In the genomic region with DNA sequence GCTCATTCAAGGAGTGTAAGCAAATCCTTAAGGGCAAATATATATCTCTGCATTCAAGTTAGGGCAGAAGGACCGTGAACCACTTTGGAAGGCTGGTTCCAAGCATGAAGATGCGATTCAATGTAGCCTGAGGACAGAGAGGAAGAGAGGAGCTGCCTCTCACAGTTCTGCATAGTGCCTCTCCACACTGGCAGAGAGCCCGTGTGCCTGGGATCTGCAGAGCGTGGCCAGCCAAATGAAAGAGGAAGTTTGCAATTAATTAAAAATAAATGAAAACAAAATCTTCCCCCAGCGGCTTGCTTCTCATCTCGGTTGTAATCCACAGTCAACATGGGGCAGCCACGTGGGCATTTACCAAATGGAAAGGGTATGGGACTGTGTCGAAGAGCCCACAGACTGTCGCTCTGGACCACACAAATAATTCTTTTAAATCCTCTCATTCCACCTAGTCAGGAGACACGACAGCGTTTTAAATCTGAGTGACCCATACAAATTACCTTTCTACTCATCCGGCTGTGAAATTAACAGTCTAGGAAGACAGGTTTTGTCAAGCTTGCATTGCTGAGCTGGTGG, we compare ENCODE assay signal across 15 mouse cellular contexts.
DNase-seq lines count a peak whose midpoint lies in the region; ATAC-seq and TF ChIP-seq lines count a peak whose summit lies in the region.
"Had no signal": no experiment of that assay in that cellular context is flagged by ENCODE, and none has a peak within 500 bp of the region (broad histone marks: within the 10 kb centered on the region; RNA-seq: fewer than 3 reads in every experiment).

No protein-coding gene starts in this region.

- no peak for ATAC-seq in forebrain, embryonic 14.5 days
- ATAC-seq in forebrain, embryonic 12.5 days (ENCODE audit: low FRiP score) = no peak
- ATAC-seq in lung, embryonic 15.5 days (ENCODE audit: borderline replicate concordance, extremely low read depth, low FRiP score, low TSS enrichment) = peak; percentile 62; the same call in 1 of the 2 replicates
- peak; percentile 58; the same call in 1 of the 2 replicates for ATAC-seq in midbrain, embryonic 15.5 days (replicated peaks)
- ATAC-seq: forebrain, embryonic 15.5 days had no signal

- DNase-seq in forebrain, embryonic 14.5 days (ENCODE audit: low spot score) = peak; percentile 13
- DNase-seq in lung, postnatal 25 days (ENCODE audit: low spot score) = no peak
- peak; percentile 45 for DNase-seq in brain, embryonic 14.5 days (ENCODE audit: low read depth)
- no peak for DNase-seq in urinary bladder, adult 18-20 months (ENCODE audit: low spot score in 2 of 2)
- DNase-seq in embryo, embryonic 10.5 days (ENCODE audit: low spot score) = no peak
- DNase-seq: adrenal gland, postnatal 14 days; cerebellum, postnatal 36 days; heart, postnatal 14 days; layer of hippocampus, postnatal 36 days; thymus, postnatal 4 days had no signal

- no peaks in the 10 kb centered on the region for H3K36me3 ChIP-seq in forebrain, embryonic 14.5 days (ENCODE audit: control insufficient read depth, insufficient read depth, low read length)
- H3K36me3 ChIP-seq in forebrain, embryonic 12.5 days (replicated peaks) = no peaks in the 10 kb centered on the region
- no peaks in the 10 kb centered on the region for H3K36me3 ChIP-seq in lung, embryonic 15.5 days
- no peaks in the 10 kb centered on the region for H3K36me3 ChIP-seq in midbrain, embryonic 15.5 days (replicated peaks)
- H3K36me3 ChIP-seq: forebrain, embryonic 15.5 days had no signal

- H3K27ac ChIP-seq in forebrain, embryonic 14.5 days (ENCODE audit: low read depth, low read length) = no peak overlapping the region
- no peak overlapping the region for H3K27ac ChIP-seq in forebrain, embryonic 12.5 days
- H3K27ac ChIP-seq in lung, embryonic 15.5 days = no peak overlapping the region
- H3K27ac ChIP-seq in midbrain, embryonic 15.5 days = no peak overlapping the region
- H3K27ac ChIP-seq: forebrain, embryonic 15.5 days; liver, embryonic 14.5 days had no signal

- H3K9ac ChIP-seq in forebrain, embryonic 14.5 days (ENCODE audit: low read length) = no peak overlapping the region
- no peak overlapping the region for H3K9ac ChIP-seq in forebrain, embryonic 12.5 days
- no peak overlapping the region for H3K9ac ChIP-seq in lung, embryonic 15.5 days
- no peak overlapping the region for H3K9ac ChIP-seq in midbrain, embryonic 15.5 days
- H3K9ac ChIP-seq: forebrain, embryonic 15.5 days; liver, embryonic 14.5 days had no signal

- no peak for TF ChIP-seq POLR2A in brain, embryonic 14.5 days (IDR thresholded peaks at IDR 0.05; ENCODE audit: borderline replicate concordance, extremely low read depth, insufficient read depth, insufficient read length, poor library complexity, severe bottlenecking)

- H3K4me2 ChIP-seq in forebrain, embryonic 14.5 days (ENCODE audit: low read length) = no peak overlapping the region
- no peak overlapping the region for H3K4me2 ChIP-seq in forebrain, embryonic 12.5 days
- H3K4me2 ChIP-seq in lung, embryonic 15.5 days = no peak overlapping the region
- no peak overlapping the region for H3K4me2 ChIP-seq in midbrain, embryonic 15.5 days
- H3K4me2 ChIP-seq: forebrain, embryonic 15.5 days had no signal

- H3K4me1 ChIP-seq in forebrain, embryonic 14.5 days (ENCODE audit: control insufficient read depth, insufficient read depth, low read length) = no peaks in the 10 kb centered on the region
- no peaks in the 10 kb centered on the region for H3K4me1 ChIP-seq in forebrain, embryonic 12.5 days
- no peaks in the 10 kb centered on the region for H3K4me1 ChIP-seq in lung, embryonic 15.5 days
- no peaks in the 10 kb centered on the region for H3K4me1 ChIP-seq in midbrain, embryonic 15.5 days
- H3K4me1 ChIP-seq: forebrain, embryonic 15.5 days had no signal

- TF ChIP-seq CTCF in brain, embryonic 14.5 days (IDR thresholded peaks at IDR 0.05; ENCODE audit: borderline replicate concordance, extremely low read depth, insufficient read depth, insufficient read length) = no peak

- no peaks in the 10 kb centered on the region for H3K27me3 ChIP-seq in forebrain, embryonic 14.5 days (replicated peaks; ENCODE audit: control insufficient read depth, insufficient read depth, low read length)
- no peaks in the 10 kb centered on the region for H3K27me3 ChIP-seq in forebrain, embryonic 12.5 days
- H3K27me3 ChIP-seq in lung, embryonic 15.5 days = no peaks in the 10 kb centered on the region
- H3K27me3 ChIP-seq in midbrain, embryonic 15.5 days (replicated peaks) = no peaks in the 10 kb centered on the region
- H3K27me3 ChIP-seq: forebrain, embryonic 15.5 days had no signal

- no peaks in the 10 kb centered on the region for H3K9me3 ChIP-seq in forebrain, embryonic 14.5 days (replicated peaks; ENCODE audit: control insufficient read depth, low read length)
- H3K9me3 ChIP-seq in forebrain, embryonic 12.5 days = no peaks in the 10 kb centered on the region
- no peaks in the 10 kb centered on the region for H3K9me3 ChIP-seq in lung, embryonic 15.5 days
- no peaks in the 10 kb centered on the region for H3K9me3 ChIP-seq in midbrain, embryonic 15.5 days
- H3K9me3 ChIP-seq: forebrain, embryonic 15.5 days had no signal

- 75% methylated on average over 12 of the region's 12 CpGs for WGBS in forebrain, embryonic 14.5 days
- WGBS in forebrain, embryonic 12.5 days = 82% methylated on average over 12 of the region's 12 CpGs
- WGBS in lung, embryonic 15.5 days = 53% methylated on average over 12 of the region's 12 CpGs
- 57% methylated on average over 12 of the region's 12 CpGs for WGBS in midbrain, embryonic 15.5 days

- H3K4me3 ChIP-seq in forebrain, embryonic 14.5 days (ENCODE audit: low read depth, low read length) = no peak overlapping the region
- no peak overlapping the region for H3K4me3 ChIP-seq in forebrain, embryonic 12.5 days (replicated peaks)
- H3K4me3 ChIP-seq in lung, embryonic 15.5 days = no peak overlapping the region
- no peak overlapping the region for H3K4me3 ChIP-seq in midbrain, embryonic 15.5 days
- H3K4me3 ChIP-seq: forebrain, embryonic 15.5 days had no signal

Comparison
In these comparisons a context has a peak if more than half of its experiments do, and no peak if none do; other contexts are left out.
1. ATAC-seq: peak in lung, embryonic 15.5 days (single experiment) and midbrain, embryonic 15.5 days (single experiment); none in forebrain, embryonic 14.5 days (single experiment) and forebrain, embryonic 12.5 days (single experiment).
2. DNase-seq: peak in forebrain, embryonic 14.5 days (single experiment) and brain, embryonic 14.5 days (single experiment); none in lung, postnatal 25 days (single experiment), urinary bladder, adult 18-20 months (0 of 2) and embryo, embryonic 10.5 days (single experiment).